Mouse (Mus musculus): ENCODE measurements around the gene Plekhm2. TPM values are rescaled to one million over a fixed set of nuclear protein-coding genes. Genes with fewer than 3 reads are reported as not detected.

Gene Plekhm2
- polyA plus RNA-seq, 1 experiment from 2014 or later: 0.91 TPM

DNA sequence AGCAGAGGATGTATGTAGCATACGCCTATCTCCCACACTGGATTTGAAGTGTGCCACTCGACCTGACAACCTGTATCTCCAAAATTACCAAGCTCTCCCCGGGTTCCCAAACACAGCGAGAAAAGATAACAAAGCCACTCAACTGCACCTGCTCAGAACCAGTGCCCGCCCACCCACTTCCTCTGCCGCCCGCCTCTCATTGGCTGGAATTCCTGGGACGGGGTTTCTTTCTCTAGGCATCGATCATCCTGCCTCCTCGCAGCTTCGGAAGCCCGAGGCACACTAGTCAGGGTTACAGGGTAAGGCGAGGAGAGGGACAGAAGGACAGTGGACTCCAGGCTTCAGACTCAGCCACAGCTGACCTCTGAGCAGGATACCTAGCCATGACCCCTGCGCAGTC, 36.0 kb downstream of the Plekhm2 start:
- H3K9me3 ChIP-seq (replicated peaks): no peaks in the 10 kb centered on the region

DNA sequence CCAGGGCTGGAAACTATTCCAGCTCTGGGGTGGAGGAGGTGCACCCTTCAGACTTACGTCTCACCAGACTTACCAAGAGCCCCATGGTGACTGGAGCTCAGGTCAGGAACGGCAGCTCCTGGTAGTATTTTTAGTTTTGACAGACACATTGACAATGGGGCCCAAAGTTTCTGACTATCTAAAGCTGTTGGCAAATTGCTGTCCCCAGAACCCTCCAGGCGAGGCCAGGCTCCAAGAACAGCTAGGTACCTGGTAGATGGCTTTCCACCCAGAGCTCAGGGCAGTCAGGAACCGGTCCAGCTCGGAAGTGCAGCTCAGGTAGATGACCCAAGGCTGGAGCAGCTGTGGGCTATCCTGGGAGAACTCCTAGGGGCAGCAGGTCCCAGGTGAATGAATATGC, 37.2 kb downstream of the Plekhm2 start:
- no peak for DNase-seq
- no peaks in the 10 kb centered on the region for H3K9me3 ChIP-seq (replicated peaks)
- H3K27ac ChIP-seq: no peak overlapping the region
- H3K4me2 ChIP-seq: no peak overlapping the region
- no peaks in the 10 kb centered on the region for H3K27me3 ChIP-seq
- WGBS (ENCODE audit: insufficient replicate concordance): 72% methylated on average over 5 of the region's 5 CpGs
- peaks cover 14% of the 10 kb centered on the region for H3K4me1 ChIP-seq (replicated peaks)
- H3K4me3 ChIP-seq (replicated peaks): no peak overlapping the region
- H3K9ac ChIP-seq: no peak overlapping the region
- ATAC-seq (ENCODE audit: low read depth): no peak
- peaks cover 61% of the 10 kb centered on the region for H3K36me3 ChIP-seq

More for the DNA sequence above, 36.0 kb downstream of the Plekhm2 start:
- WGBS (ENCODE audit: insufficient replicate concordance): 75% methylated on average over 14 of the region's 14 CpGs
- Histone ChIP-seq H3K36me3 (peaks cover 68% of the 10 kb centered on the region), H3K27ac (no peak overlapping the region), H3K4me1 (replicated peaks) (peaks cover 11% of the 10 kb centered on the region), H3K4me2 (no peak overlapping the region), H3K9ac (no peak overlapping the region), H3K4me3 (replicated peaks) (no peak overlapping the region), H3K27me3 (no peaks in the 10 kb centered on the region)
- DNase-seq: no peak
- ATAC-seq (ENCODE audit: low read depth): no peak

DNA sequence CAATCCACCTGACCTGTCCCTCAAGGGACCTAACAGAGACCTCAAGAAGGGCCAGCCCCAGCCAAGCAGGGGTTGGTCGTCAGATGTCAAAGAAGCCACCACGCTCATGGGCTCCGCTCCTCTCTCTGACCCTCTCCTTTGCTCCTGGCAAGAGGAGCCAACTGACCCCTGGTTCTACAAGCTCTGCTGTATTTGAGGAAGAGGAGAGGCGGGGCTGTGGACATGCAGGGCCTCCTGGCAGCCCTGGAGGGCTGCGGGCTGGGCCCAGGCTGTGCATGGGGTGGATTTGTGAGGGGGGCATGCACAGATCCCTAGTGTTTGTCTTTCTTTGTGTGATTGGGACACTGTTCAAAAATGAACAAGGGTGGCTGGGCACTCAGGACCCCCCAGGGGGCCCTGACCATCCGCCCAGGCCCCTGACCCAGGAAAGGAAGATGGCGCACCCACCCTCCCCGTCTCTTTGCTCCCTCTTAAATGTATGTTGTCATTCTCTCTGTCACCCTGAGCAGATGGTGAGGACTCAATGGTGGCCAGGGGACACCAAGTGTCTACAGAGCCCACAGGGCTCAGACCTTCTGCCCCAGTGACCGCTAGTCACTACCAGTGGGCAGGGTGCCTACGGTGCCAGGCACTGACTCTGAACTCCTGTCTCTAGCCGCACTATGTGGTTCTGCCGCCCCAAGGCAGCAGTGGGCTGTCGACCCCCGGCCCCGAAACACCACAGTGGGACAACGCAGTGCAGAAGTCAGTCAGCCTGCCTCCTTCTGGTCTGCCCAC, 38.7 kb downstream of the Plekhm2 start:
- H3K27ac ChIP-seq: no peak overlapping the region
- no peaks in the 10 kb centered on the region for H3K27me3 ChIP-seq
- DNase-seq (no peak), ATAC-seq (ENCODE audit: low read depth) (no peak)
- no peak overlapping the region for H3K9ac ChIP-seq
- peaks cover 45% of the 10 kb centered on the region for H3K36me3 ChIP-seq
- H3K9me3 ChIP-seq (replicated peaks): no peaks in the 10 kb centered on the region
- H3K4me1 ChIP-seq (replicated peaks): peaks cover 14% of the 10 kb centered on the region
- no peak overlapping the region for H3K4me3 ChIP-seq (replicated peaks)
- no peak overlapping the region for H3K4me2 ChIP-seq
- 79% methylated on average over 16 of the region's 16 CpGs for WGBS (ENCODE audit: insufficient replicate concordance)

DNA sequence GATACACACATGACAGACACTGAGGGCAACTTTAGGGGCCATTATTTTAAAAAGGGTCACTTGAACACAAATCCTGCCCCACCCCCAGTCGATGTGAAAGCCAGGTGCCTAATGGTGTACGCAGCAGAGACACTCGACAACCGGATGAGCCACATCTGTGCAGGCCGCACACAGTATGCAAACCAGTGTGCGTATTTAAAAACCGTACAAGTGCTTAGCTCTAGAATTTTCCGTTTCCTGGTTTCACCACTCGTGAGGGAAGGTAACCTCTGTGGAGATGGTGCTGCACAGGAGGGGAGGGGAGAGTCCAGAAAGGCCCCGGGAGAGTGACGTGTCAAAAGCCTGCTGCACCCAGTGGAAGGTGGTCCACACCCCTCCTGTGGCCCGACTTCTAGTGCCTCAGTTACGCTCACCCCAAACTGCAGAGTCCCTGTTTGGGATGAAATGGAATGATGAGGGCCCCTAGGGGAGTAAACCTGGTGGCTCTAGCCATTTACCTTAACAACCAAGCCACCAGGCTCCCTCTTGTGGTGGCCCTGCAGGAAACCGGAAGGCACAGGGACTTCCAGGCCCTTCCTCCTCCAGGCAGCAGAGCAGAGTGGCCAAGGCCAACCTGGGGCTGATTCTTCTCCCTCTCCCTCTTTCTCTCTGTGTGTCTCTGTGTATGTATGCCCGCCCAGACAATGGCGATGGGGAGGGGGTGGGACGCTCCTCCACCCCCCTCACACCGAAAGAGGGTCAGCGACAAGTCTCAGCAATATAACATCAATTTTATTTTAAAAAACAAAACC, 39.5 kb downstream of the Plekhm2 start:
- 62% methylated on average over 19 of the region's 19 CpGs for WGBS (ENCODE audit: insufficient replicate concordance)
- Histone ChIP-seq H3K27ac (no peak overlapping the region), H3K9me3 (replicated peaks) (no peaks in the 10 kb centered on the region), H3K4me2 (no peak overlapping the region), H3K27me3 (no peaks in the 10 kb centered on the region), H3K9ac (no peak overlapping the region), H3K36me3 (peaks cover 37% of the 10 kb centered on the region), H3K4me1 (replicated peaks) (peaks cover 14% of the 10 kb centered on the region), H3K4me3 (replicated peaks) (no peak overlapping the region)
- ATAC-seq (ENCODE audit: low read depth): no peak
- no peak for DNase-seq

DNA sequence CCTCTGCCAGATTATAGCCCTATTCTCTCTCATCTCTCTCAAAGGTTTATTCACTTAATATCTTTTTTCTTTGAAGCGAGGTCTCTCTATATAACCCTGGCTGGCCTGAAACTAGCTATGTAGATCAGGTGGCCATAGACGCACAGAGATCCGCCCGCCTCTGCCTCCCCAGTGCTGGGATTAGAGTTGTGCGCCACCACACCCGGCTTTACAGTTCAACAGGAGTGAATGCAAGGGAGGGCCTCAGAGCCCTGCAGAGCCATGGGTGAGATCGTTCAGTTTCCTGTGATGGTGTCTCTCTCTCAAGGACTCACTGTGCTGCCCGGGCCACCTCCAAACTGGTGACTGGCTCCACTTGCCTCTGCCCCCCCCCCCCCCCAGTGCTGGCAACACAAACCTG, 40.6 kb downstream of the Plekhm2 start:
- Histone ChIP-seq H3K9me3 (replicated peaks) (no peaks in the 10 kb centered on the region), H3K27me3 (no peaks in the 10 kb centered on the region), H3K4me2 (no peak overlapping the region), H3K36me3 (peaks cover 28% of the 10 kb centered on the region), H3K4me1 (replicated peaks) (peaks cover 14% of the 10 kb centered on the region), H3K4me3 (replicated peaks) (no peak overlapping the region), H3K9ac (no peak overlapping the region), H3K27ac (peak overlapping the region; percentile 59)
- 69% methylated on average over 8 of the region's 8 CpGs for WGBS (ENCODE audit: insufficient replicate concordance)
- ATAC-seq (ENCODE audit: low read depth): no peak
- no peak for DNase-seq

DNA sequence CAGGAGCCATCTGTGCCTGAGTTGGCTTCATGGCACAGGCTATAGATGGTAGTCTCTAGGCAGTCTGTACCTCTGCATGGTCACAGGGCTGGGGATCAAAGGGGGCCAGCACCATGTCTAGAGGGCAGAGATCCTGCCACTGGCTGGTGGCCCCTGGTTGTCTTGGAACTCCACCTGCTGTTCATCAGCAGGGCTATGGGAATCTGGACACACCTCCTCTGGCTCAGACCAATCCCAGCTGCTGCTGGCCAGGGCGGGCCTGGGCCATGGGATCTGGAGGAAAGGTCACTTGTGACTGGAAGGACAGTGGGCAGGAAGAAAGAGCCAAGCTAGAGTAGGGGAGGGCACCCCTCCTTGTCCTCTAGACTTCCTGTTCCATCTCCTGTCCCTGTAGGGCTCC, 41.0 kb downstream of the Plekhm2 start, which contains the start of gene Slc25a34:
Gene Slc25a34, minus strand, starts transcription at position 156 of the 400 bp plus-strand sequence.
- H3K9me3 ChIP-seq (replicated peaks): no peaks in the 10 kb centered on the region

DNA sequence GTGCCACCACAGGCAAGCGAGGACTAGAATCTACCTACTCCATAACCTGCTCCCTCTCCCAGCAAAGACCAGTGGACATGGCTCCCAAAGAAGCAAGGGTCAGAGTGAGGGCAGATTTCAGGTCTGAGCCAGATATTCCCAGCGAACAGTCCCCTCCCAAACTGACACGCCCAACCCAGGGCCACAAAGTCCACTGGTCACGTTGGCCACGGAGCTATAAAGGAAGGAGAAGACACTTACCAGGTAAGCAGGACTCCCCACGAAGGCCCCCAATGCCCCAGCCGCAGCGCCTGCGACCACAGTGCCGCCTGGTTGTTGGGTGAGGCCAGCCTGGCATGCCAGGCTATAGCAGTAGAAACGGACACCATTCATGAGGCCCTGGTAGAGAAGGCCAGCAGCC, 41.7 kb downstream of the Plekhm2 start:
- ATAC-seq (ENCODE audit: low read depth) (no peak), DNase-seq (no peak)
- Histone ChIP-seq H3K4me2 (no peak overlapping the region), H3K36me3 (peaks cover 17% of the 10 kb centered on the region), H3K4me1 (replicated peaks) (peaks cover 21% of the 10 kb centered on the region), H3K9ac (no peak overlapping the region), H3K27ac (no peak overlapping the region), H3K27me3 (no peaks in the 10 kb centered on the region), H3K9me3 (replicated peaks) (no peaks in the 10 kb centered on the region), H3K4me3 (replicated peaks) (no peak overlapping the region)
- 71% methylated on average over 11 of the region's 11 CpGs for WGBS (ENCODE audit: insufficient replicate concordance)

More for the DNA sequence above, 41.0 kb downstream of the Plekhm2 start, which contains the start of gene Slc25a34:
- ATAC-seq (ENCODE audit: low read depth) (peak; percentile 68), DNase-seq (no peak)
- Histone ChIP-seq H3K4me1 (replicated peaks) (peaks cover 18% of the 10 kb centered on the region), H3K4me3 (replicated peaks) (no peak within 1 kb of the TSS), H3K4me2 (no peak within 1 kb of the TSS), H3K9ac (no peak within 1 kb of the TSS), H3K36me3 (peaks cover 23% of the 10 kb centered on the region), H3K27me3 (no peaks in the 10 kb centered on the region), H3K27ac (peak within 1 kb of the TSS; percentile 59)
- 90% methylated on average over 1 of the region's 1 CpGs for WGBS (ENCODE audit: insufficient replicate concordance)

DNA sequence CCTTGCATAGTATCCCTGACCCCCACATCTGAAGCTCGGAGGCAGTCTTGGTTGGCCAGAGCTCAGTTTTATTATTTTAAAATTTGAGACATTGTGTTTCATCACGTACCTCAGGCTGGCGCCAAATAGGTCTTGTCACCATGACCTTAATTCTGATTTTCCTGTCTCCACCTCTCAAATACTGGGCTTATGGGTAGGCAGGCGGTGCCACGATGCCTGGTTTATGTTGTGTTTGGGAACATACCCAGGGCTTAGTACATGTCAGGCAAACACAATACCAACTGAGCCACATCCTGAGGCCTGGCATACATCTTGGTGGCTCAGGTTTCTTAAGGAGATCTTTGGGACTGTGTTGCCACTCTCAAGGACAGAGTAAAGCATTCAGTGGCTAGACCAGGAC, 42.1 kb downstream of the Plekhm2 start:
- Histone ChIP-seq H3K36me3 (peaks cover 12% of the 10 kb centered on the region), H3K27me3 (no peaks in the 10 kb centered on the region), H3K4me2 (no peak overlapping the region), H3K9ac (no peak overlapping the region), H3K4me1 (replicated peaks) (peaks cover 26% of the 10 kb centered on the region), H3K27ac (no peak overlapping the region), H3K9me3 (replicated peaks) (no peaks in the 10 kb centered on the region), H3K4me3 (replicated peaks) (no peak overlapping the region)
- ATAC-seq (ENCODE audit: low read depth) (no peak), DNase-seq (no peak)
- 77% methylated on average over 5 of the region's 5 CpGs for WGBS (ENCODE audit: insufficient replicate concordance)

DNA sequence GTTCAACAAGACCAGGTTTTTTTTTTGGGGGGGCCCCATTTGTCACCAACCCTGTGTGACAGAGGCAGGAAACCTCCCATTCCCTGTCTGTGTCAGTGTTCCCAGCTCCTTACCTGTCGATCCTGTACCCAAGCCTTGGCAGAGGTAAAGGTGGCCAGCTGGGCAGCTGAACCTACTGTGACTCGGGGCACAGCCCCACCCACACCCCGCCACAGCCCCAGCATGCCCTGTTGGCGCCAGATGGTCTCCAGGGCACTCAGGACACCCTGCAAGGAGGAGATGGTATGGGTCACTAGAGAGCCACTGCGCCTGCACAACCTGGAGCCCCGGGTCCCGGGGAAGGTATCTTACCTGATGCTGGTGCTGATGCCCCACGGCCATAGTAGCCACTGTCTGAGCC, 42.6 kb downstream of the Plekhm2 start:
- no peak for DNase-seq
- H3K4me1 ChIP-seq (replicated peaks): peaks cover 30% of the 10 kb centered on the region
- 68% methylated on average over 8 of the region's 8 CpGs for WGBS (ENCODE audit: insufficient replicate concordance)
- no peak overlapping the region for H3K4me2 ChIP-seq
- H3K27ac ChIP-seq: no peak overlapping the region
- H3K27me3 ChIP-seq: no peaks in the 10 kb centered on the region
- no peak overlapping the region for H3K9ac ChIP-seq
- ATAC-seq (ENCODE audit: low read depth): no peak
- no peak overlapping the region for H3K4me3 ChIP-seq (replicated peaks)
- peaks cover 8% of the 10 kb centered on the region; the same call in 1 of the 2 replicates for H3K36me3 ChIP-seq
- H3K9me3 ChIP-seq (replicated peaks): no peaks in the 10 kb centered on the region

DNA sequence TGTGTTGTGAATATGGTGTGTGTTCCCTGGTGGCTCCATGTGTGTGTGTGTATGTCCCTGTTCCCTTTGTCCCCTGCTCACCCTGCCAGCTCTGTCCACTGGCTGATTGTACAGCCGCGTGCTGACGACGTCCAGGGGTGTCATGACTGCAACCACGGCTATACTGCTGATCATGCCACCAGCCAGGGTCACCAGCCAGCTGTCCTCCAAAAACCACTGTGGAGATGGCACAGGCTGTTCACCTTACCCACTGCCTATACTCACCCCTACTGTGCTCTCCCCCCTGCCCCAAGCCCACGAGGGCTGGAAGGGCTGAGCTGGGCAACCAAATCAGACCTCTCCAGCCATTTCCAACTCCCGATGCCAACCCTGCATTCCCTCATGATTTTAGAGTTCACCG, 43.4 kb downstream of the Plekhm2 start:
- no peak for ATAC-seq (ENCODE audit: low read depth)
- Histone ChIP-seq H3K27me3 (peaks cover 2% of the 10 kb centered on the region; the same call in 1 of the 2 replicates), H3K9me3 (replicated peaks) (no peaks in the 10 kb centered on the region), H3K4me3 (replicated peaks) (no peak overlapping the region), H3K4me1 (replicated peaks) (peaks cover 30% of the 10 kb centered on the region), H3K4me2 (no peak overlapping the region), H3K36me3 (peaks cover 5% of the 10 kb centered on the region; the same call in 1 of the 2 replicates), H3K9ac (no peak overlapping the region), H3K27ac (no peak overlapping the region)
- WGBS (ENCODE audit: insufficient replicate concordance): 68% methylated on average over 8 of the region's 8 CpGs
- DNase-seq: no peak

DNA sequence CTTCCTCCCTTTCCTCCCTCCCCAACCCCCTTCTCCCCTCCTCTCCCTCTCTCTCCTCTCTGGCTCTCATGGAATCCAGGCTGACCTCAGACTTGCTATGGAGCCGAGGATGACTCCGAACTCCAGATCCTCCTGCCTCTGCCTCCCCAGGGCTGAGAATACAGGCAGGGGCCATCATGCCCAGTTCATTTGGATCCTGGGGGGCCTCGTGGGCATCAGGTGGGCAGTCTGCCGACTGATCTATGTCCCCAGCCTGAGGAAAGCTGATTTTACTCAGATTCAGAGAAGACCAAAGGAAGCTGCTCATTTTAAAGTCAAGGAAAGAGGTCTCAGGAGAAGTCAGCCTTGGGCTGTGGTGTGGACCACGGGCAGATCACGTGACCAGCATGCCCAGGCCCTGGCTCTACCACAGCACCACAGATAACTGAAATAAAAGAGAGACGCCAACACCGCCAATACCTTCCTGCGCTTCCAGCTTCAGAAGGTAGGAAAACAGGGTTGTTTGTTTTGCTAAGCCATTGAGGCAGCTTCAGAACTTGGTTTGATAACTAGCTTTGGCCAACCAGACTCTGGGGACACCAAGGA, 45.3 kb downstream of the Plekhm2 start:
- no peaks in the 10 kb centered on the region for H3K36me3 ChIP-seq
- WGBS (ENCODE audit: insufficient replicate concordance): 66% methylated on average over 9 of the region's 9 CpGs
- peaks cover 25% of the 10 kb centered on the region for H3K4me1 ChIP-seq (replicated peaks)
- no peak for ATAC-seq (ENCODE audit: low read depth)
- H3K9me3 ChIP-seq (replicated peaks): no peaks in the 10 kb centered on the region
- H3K4me3 ChIP-seq (replicated peaks): no peak overlapping the region
- H3K9ac ChIP-seq: no peak overlapping the region
- H3K27me3 ChIP-seq: peaks cover 7% of the 10 kb centered on the region; the same call in 1 of the 2 replicates
- no peak for DNase-seq
- no peak overlapping the region for H3K27ac ChIP-seq
- H3K4me2 ChIP-seq: no peak overlapping the region

All from liver, embryonic 13.5 days (tissue).